8 mouse cellular contexts compared by ENCODE assay signal in genomic region chr6:135444661-135445060, GRCm38 (mm10).
DNase-seq lines count a peak whose midpoint lies in the region; ATAC-seq and TF ChIP-seq lines count a peak whose summit lies in the region.

No protein-coding gene starts in this region.

- H3K4me1 ChIP-seq in ES-Bruce4 (ENCODE audit: control insufficient read depth, insufficient read depth, low read length) = no peaks in the 10 kb centered on the region
- peaks cover 24% of the 10 kb centered on the region for H3K4me1 ChIP-seq in forebrain, embryonic 15.5 days
- H3K4me1 ChIP-seq in olfactory bulb, adult 2 months (ENCODE audit: control insufficient read depth, insufficient read depth, low read length) = peaks cover 20% of the 10 kb centered on the region
- no peaks in the 10 kb centered on the region for H3K4me1 ChIP-seq in thymus, adult 2 months (replicated peaks; ENCODE audit: control insufficient read depth, insufficient read depth, low read length)

- no peaks in the 10 kb centered on the region for H3K9me3 ChIP-seq in ES-Bruce4 (replicated peaks; ENCODE audit: control insufficient read depth, insufficient read depth, low read length, poor library complexity, severe bottlenecking)
- H3K9me3 ChIP-seq in forebrain, embryonic 15.5 days = no peaks in the 10 kb centered on the region

- TF ChIP-seq POLR2A in ES-Bruce4 (IDR thresholded peaks at IDR 0.05; ENCODE audit: insufficient read depth, low read length) = no peak
- TF ChIP-seq POLR2A in olfactory bulb, adult 2 months (IDR thresholded peaks at IDR 0.05; ENCODE audit: insufficient read depth, low read depth, low read length) = no peak
- no peak for TF ChIP-seq POLR2A in thymus, adult 2 months (IDR thresholded peaks at IDR 0.05; ENCODE audit: control insufficient read depth, extremely low read depth, insufficient read depth, low read length, poor library complexity)

- H3K27ac ChIP-seq in ES-Bruce4 (ENCODE audit: insufficient read depth, low read length) = no peak overlapping the region
- peak overlapping the region; percentile 82 for H3K27ac ChIP-seq in forebrain, embryonic 15.5 days (replicated peaks)
- H3K27ac ChIP-seq in olfactory bulb, adult 2 months (ENCODE audit: insufficient read depth, low read depth, low read length) = peak overlapping the region; percentile 85
- no peak overlapping the region for H3K27ac ChIP-seq in thymus, adult 2 months (ENCODE audit: control insufficient read depth, insufficient read depth, low read length)

- no peak overlapping the region for H3K9ac ChIP-seq in ES-Bruce4 (ENCODE audit: low read depth, poor library complexity, severe bottlenecking)
- peak overlapping the region; percentile 44 for H3K9ac ChIP-seq in forebrain, embryonic 15.5 days (replicated peaks)

- H3K4me3 ChIP-seq in ES-Bruce4 (ENCODE audit: low read depth, low read length) = 0 out of 2 replicates have a peak overlapping the region, but pooled peaks have one; percentile 3
- peak overlapping the region; percentile 14; the same call in 1 of the 2 replicates for H3K4me3 ChIP-seq in forebrain, embryonic 15.5 days
- H3K4me3 ChIP-seq in olfactory bulb, adult 2 months (ENCODE audit: insufficient read depth, low read depth, low read length) = no peak overlapping the region
- H3K4me3 ChIP-seq in thymus, adult 2 months (ENCODE audit: control insufficient read depth, insufficient read depth, low read length) = no peak overlapping the region

- H3K27me3 ChIP-seq in ES-Bruce4 (ENCODE audit: control insufficient read depth, insufficient read depth, low read length, poor library complexity, severe bottlenecking) = no peaks in the 10 kb centered on the region
- no peaks in the 10 kb centered on the region for H3K27me3 ChIP-seq in forebrain, embryonic 15.5 days
- no peaks in the 10 kb centered on the region for H3K27me3 ChIP-seq in thymus, adult 2 months (ENCODE audit: control insufficient read depth, insufficient read depth, low read length)

- intact Hi-C loops in heart, postnatal 25 days (cut with DNase I) = loop anchor here (1.0 to 10.0 kb wide), 3 partner anchors 240 to 908 kb away; no protein-coding TSS in a partner anchor

- H3K36me3 ChIP-seq in ES-Bruce4 (ENCODE audit: control insufficient read depth, insufficient read depth, low read length, poor library complexity, severe bottlenecking) = no peaks in the 10 kb centered on the region
- H3K36me3 ChIP-seq in forebrain, embryonic 15.5 days = no peaks in the 10 kb centered on the region
- H3K36me3 ChIP-seq in thymus, adult 2 months (ENCODE audit: control insufficient read depth, insufficient read depth, low read length) = no peaks in the 10 kb centered on the region

- peak overlapping the region; percentile 40 for H3K4me2 ChIP-seq in forebrain, embryonic 15.5 days (replicated peaks)

- TF ChIP-seq CTCF in ES-Bruce4 (IDR thresholded peaks at IDR 0.05; ENCODE audit: low read depth, low read length) = peak; percentile 87
- peak; percentile 98 for TF ChIP-seq CTCF in olfactory bulb, adult 2 months (IDR thresholded peaks at IDR 0.05; ENCODE audit: insufficient read depth, low read depth, low read length)
- TF ChIP-seq CTCF in thymus, adult 2 months (IDR thresholded peaks at IDR 0.05; ENCODE audit: borderline replicate concordance, control insufficient read depth, extremely low read depth, insufficient read depth, low read length, poor library complexity) = peak; percentile 97

- DNase-seq in cerebellum, adult 11 months = peak; percentile 77
- peak; percentile 62 for DNase-seq in heart, postnatal 25 days (ENCODE audit: low spot score)
- DNase-seq in layer of hippocampus, adult 11-12 months (ENCODE audit: low spot score) = peak; percentile 93
- DNase-seq in lung, adult 18-20 months = peak; percentile 76 to 83
- DNase-seq in thymus, adult 2 months = peak; percentile 71

- TF ChIP-seq EP300 in ES-Bruce4 (IDR thresholded peaks at IDR 0.05; ENCODE audit: insufficient read depth, low read depth, low read length) = no peak

- 2% methylated on average over 11 of the region's 11 CpGs for WGBS in forebrain, embryonic 15.5 days
- 2% methylated on average over 11 of the region's 11 CpGs for WGBS in olfactory bulb, adult 2 months
- WGBS in thymus, adult 2 months = 12% methylated on average over 11 of the region's 11 CpGs

- peak; percentile 85 for ATAC-seq in forebrain, embryonic 15.5 days (replicated peaks)

Comparison
In these comparisons a context has a peak if more than half of its experiments do, and no peak if none do; other contexts are left out.
1. H3K27ac ChIP-seq: peak in forebrain, embryonic 15.5 days (single experiment) and olfactory bulb, adult 2 months (single experiment); none in ES-Bruce4 (single experiment) and thymus, adult 2 months (single experiment).
2. H3K4me3 ChIP-seq: peak in ES-Bruce4 (single experiment) and forebrain, embryonic 15.5 days (single experiment); none in olfactory bulb, adult 2 months (single experiment) and thymus, adult 2 months (single experiment).
3. Peak in every context shown above with its lines, with median percentiles within 50 percentile points of each other: CTCF ChIP-seq and DNase-seq.